Mouse (Mus musculus) cortical plate, adult 2 months (tissue): Measurements from ENCODE around the gene Ppp1r1c.

Experiments
- CTCF ChIP-seq: fragments of 200-500 bp; IDR thresholded peaks from 2 replicates; pipeline ENCODE4 v1.5.1; 2011; ENCODE audit warnings: mild to moderate bottlenecking, control low read depth, low read length; ENCODE audit not compliant: insufficient read depth; ENCODE audit errors: extremely low read depth
- POLR2A ChIP-seq: fragments of 200-500 bp; IDR thresholded peaks from 2 replicates; pipeline ENCODE4 v1.6.1; 2011; ENCODE audit warnings: mild to moderate bottlenecking, low read length, control low read depth; ENCODE audit not compliant: insufficient read depth; ENCODE audit errors: extremely low read depth

- no peak for TF ChIP-seq CTCF
- TF ChIP-seq POLR2A: no peak
These were observed 9.4 kb upstream of the Ppp1r1c start for GRCm38 (mm10) chr2:79698166-79698565.
